Mouse (Mus musculus): ENCODE data around the gene Gpr108. TPM values are rescaled to one million over a fixed set of nuclear protein-coding genes. Genes with fewer than 3 reads are reported as not detected.

Gene Gpr108
- total RNA-seq, 2 experiments from 2014 or later, result 24.1 to 26.7 TPM

GRCm38 (mm10) chr17:57274686-57275085 lies 26.4 kb upstream of the Gpr108 start:
- no peak for DNase-seq (ENCODE audit: low spot score in 2 of 2)

DNA sequence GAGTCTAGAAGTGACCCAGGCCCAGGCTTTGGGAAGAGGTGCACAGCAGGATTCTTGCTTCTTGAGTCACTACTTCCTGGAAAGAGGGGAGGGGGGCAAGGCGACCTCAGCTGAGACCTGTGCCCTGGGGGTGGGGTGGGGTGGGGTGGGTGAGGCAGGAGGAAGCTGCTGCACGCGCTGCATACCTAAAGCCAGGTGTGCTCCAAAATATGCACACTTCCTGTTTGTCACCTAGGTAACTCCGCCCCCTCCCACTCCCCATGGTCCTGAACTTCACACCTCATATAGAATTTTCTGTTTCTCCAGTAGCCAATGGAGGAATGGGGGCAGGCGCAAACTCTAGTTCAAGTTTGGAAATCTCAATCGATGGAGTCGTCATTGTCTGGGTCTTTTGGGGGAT lies 25.6 kb upstream of the Gpr108 start:
- no peak for DNase-seq (ENCODE audit: low spot score in 2 of 2)

GRCm38 (mm10) chr17:57271301-57271700 lies 23.1 kb upstream of the Gpr108 start:
- DNase-seq (ENCODE audit: low spot score in 2 of 2), result no peak

- DNase-seq (ENCODE audit: low spot score in 2 of 2), result no peak
Observed at GRCm38 (mm10) chr17:57267556-57268126, 19.4 kb upstream of the Gpr108 start.

DNA sequence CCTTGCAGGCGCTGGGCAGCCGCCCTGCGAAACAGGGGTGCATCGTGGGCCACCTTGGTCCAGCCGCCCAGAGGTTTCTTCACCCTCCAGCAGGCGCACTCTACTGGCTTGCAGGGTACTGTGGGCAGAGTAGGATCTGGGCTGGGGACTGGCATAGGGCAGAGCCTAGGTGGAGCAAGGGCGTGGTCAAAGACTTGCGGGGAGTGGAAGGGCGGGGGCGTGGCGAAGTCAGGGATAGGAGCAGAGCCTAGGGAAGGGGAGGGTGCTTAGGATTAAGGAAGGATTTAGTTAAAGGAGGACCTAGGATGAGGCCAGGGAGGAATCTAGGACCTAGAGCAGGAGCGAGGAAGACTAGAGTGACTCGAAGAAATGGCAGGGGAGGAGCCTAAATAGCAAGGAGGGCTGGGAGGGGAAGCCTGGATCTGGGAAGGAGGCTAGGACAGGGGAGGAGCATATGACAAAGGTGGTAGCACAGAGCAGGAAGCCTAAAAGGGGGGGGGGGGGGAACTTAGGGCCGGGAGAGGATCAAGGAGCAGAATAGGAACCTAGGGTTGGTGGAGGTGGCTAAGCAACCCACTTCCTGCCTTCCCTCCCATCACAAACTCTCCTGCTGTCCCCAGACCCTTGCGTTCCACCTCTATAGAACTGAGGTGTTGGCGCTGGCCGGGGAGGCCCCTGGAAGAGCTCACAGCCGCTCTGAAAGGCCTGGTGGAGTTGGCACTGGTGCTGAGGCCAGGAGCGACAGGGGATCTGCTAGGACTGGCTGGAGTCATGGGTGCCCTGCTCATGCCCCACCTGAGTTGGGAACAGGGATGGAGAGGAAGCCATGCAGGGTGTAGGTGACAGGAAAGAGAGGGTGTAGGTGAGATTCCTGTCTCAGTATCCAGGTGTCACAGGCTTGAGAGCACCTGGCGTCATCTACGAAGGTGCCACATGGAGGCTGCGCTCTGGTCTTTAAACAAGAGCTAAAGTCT lies 17.0 kb upstream of the Gpr108 start:
- peak; percentile 32 to 45 for DNase-seq (ENCODE audit: low spot score in 2 of 2)

- DNase-seq (ENCODE audit: low spot score in 2 of 2), result no peak
Observed at GRCm38 (mm10) chr17:57264164-57264563, 15.9 kb upstream of the Gpr108 start.

GRCm38 (mm10) chr17:57262901-57263550 lies 14.8 kb upstream of the Gpr108 start:
- no peak for DNase-seq (ENCODE audit: low spot score in 2 of 2)

GRCm38 (mm10) chr17:57261796-57262195 lies 13.6 kb upstream of the Gpr108 start:
- DNase-seq (ENCODE audit: low spot score in 2 of 2), result no peak

- no peak for DNase-seq (ENCODE audit: low spot score in 2 of 2)
Observed at GRCm38 (mm10) chr17:57261286-57261685, 13.0 kb upstream of the Gpr108 start.

DNA sequence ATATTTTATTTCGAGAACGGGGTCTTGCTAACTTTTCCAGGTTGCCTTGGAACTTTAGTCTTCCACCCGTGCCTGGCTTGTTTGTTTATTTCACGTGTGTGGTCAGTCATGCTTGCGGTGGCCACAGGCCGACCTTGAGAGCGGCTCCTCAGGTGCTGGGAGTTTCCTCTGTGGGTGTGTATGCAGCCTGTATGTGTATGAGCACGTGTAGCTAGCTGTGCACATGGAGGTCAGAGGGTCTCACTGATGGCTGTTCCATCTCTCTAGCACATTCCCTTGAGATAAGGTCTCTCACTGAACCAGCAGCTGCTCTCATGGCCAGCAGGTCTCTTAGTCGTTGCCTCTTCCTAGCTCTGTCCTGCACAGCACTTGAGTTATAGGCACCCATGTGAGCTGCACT lies 12.1 kb upstream of the Gpr108 start:
- no peak for DNase-seq (ENCODE audit: low spot score in 2 of 2)

DNA sequence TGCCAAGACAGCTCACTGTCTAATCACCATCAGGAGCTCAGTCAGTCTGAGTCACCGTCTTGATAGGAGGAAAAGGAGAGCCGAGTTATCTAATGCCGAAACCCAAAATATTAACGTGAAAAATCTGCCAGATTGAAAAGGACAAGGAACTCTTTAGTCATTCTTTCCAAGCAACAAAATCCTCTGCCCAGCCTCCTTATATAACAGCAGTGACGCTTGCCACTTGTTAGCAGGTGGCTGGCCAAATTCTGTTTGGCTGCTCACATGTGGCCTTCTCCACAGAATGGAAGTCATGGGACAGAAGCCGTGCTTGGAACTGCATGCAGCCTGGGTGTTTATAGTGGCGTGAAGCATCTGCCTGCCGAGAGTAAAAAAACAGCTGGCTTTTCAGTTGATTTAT lies 11.5 kb upstream of the Gpr108 start:
- DNase-seq (ENCODE audit: low spot score in 2 of 2), result peak; percentile 23 to 29

DNA sequence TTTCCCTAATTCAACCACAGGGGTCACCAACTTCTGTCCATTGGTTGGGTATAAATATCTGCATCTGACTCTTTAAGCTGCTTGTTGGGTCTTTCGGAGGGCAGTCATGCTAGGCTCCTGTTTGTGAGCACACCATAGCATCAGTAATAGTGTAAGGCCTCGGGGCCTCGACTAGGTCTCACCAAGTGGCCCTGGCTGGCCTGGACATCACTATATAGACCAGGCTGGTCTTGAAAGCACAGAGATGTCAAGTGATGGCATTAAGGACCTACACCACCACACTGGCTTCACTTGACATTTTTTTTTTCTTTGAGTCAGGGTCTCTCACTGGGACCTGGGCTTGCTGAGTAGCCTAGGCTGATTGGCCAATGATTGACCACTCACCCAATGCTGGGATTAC lies 9.9 kb upstream of the Gpr108 start:
- DNase-seq (ENCODE audit: low spot score in 2 of 2), result no peak

GRCm38 (mm10) chr17:57256921-57257485 lies 8.8 kb upstream of the Gpr108 start:
- DNase-seq (ENCODE audit: low spot score in 2 of 2), result no peak

DNA sequence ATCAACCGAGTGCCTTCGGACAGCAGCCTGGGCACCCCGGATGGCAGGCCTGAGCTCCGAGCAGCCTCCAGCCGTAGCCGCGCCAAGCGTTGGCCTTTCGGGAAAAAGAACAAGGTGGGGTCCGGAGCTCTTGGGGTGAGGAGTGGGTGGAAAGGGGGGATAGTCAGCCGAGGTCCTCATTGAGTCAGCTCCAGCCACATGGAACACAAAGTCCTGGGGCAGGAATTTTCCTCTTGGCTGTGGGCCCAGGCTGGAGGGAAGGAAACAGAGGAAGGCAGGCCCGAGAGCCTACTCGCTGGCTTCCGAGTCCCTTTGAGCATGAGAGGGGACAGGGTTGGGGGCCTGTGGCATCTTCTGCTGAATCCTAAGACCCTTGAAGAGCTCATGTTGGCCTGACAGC lies 7.1 kb upstream of the Gpr108 start:
- DNase-seq (ENCODE audit: low spot score in 2 of 2), result no peak

GRCm38 (mm10) chr17:57253306-57253705 lies 5.1 kb upstream of the Gpr108 start:
- DNase-seq (ENCODE audit: low spot score in 2 of 2), result no peak

- no peak for DNase-seq (ENCODE audit: low spot score in 2 of 2)
Observed at GRCm38 (mm10) chr17:57251431-57251830, 3.2 kb upstream of the Gpr108 start.

DNA sequence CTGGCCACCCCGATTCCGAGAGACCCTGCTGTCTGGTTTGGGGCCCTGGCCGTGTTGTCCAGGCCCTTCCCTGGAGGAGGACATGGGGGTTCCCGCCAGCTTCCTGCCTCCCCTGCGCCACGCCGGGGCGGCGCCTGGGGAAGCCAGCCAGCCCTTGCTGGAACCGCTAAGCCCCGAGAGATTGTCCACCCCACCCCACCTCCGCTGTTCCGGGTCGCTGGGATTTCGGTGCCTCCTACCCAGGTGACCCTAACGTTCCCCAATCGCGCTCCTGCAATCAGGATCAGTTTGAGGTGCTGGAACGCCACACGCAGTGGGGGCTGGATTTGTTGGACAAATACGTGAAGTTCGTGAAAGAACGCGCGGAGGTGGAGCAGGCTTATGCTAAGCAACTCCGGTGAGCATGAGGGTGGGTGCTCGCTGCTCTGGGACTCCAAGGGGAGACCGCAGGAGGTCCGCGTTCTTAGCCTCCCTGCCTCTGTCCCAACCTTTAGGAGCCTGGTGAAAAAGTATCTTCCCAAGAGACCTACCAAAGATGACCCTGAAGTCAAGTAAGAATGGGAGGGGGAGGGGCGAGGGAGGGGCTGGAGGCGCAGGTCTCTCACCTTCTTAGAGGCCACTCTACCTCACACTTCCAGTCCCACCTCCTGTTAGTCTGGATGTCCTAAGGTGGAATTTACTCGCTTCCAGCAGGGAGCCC lies 2.4 kb upstream of the Gpr108 start:
- peak; percentile 36 to 52 for DNase-seq (ENCODE audit: low spot score in 2 of 2)

DNA sequence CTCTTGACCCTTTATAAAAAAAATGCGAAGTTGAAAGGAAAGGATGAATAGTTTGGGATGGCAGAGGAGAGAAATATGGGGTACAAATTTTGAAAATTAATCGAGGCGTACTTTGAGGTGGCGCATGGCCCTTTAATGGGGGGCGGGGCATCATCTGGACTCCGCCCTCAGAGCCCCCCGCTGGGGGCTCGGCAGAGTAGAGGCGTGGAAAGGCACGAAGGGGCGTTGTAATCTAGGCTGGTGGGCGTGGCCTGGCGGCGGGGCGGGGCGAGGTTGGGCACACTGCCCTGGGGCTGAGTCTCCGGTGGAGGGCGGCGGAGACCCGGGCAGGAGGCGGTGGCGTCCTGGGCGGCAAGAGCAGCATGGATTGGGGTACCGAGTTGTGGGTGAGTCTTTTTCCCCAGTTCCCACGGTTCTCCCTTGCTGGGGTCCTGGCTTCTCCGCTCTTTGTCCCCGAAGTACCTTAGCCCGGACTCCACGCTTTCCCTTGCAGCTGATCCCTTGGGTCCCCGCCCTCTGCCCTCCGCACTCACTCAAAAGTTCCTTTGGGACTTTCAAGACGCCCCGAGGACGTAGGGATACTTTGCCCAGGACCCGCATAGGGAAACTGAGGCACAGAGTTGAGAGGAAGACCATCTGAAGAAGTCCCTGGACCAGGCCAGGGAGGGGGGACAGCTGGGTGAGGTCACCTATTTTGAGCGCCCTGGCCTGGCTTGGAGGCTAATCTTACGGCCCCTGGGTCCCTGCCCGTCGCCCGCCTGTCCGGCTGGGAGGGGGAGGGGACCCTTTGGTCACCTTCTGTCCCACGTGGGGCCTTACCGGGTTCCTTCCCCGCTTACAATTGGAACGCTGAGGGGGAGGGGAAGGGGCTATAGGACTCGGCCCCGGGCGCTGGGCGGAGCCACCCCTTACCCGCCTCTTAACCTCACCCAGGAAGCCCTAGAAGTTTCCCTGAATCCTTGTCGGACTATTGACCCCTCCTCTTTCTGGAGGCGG lies 1.2 kb upstream of the Gpr108 start, which contains the start of gene Trip10:
Gene Trip10 (plus strand): TSS at position 270 of the 996 bp plus-strand sequence.
- peak; percentile 80 to 82 for DNase-seq (ENCODE audit: low spot score in 2 of 2)

GRCm38 (mm10) chr17:57248771-57249170 lies 525 bp upstream of the Gpr108 start:
- peak in 1 of 2 experiments; percentile 27 for DNase-seq (ENCODE audit: low spot score in 2 of 2)
